Mouse (Mus musculus): ENCODE measurements around the gene Adamtsl5.

Gene Adamtsl5

GRCm38 (mm10) chr10:80342749-80343424 lies 5.3 kb downstream of the Adamtsl5 start:
- DNase-seq (ENCODE audit: low read depth, low spot score), result peak; percentile 46

GRCm38 (mm10) chr10:80342305-80342748 lies 5.9 kb downstream of the Adamtsl5 start:
- no peak for DNase-seq (ENCODE audit: low read depth, low spot score)

- DNase-seq (ENCODE audit: low read depth, low spot score), result no peak
Observed at GRCm38 (mm10) chr10:80341491-80342304, 6.5 kb downstream of the Adamtsl5 start.

- DNase-seq (ENCODE audit: low read depth, low spot score), result no peak
Observed at GRCm38 (mm10) chr10:80341026-80341425, 7.2 kb downstream of the Adamtsl5 start.

- no peak for DNase-seq (ENCODE audit: low read depth, low spot score)
Observed at GRCm38 (mm10) chr10:80339941-80340750, 8.1 kb downstream of the Adamtsl5 start.

- no peak for DNase-seq (ENCODE audit: low read depth, low spot score)
Observed at GRCm38 (mm10) chr10:80336263-80336662, 11.9 kb downstream of the Adamtsl5 start.

GRCm38 (mm10) chr10:80332525-80332989 lies 15.7 kb downstream of the Adamtsl5 start:
- DNase-seq (ENCODE audit: low read depth, low spot score), result no peak

GRCm38 (mm10) chr10:80331636-80332524 lies 16.3 kb downstream of the Adamtsl5 start:
- no peak for DNase-seq (ENCODE audit: low read depth, low spot score)

GRCm38 (mm10) chr10:80330888-80331287 lies 17.3 kb downstream of the Adamtsl5 start:
- DNase-seq (ENCODE audit: low read depth, low spot score), result no peak

GRCm38 (mm10) chr10:80330084-80330483 lies 18.1 kb downstream of the Adamtsl5 start:
- no peak for DNase-seq (ENCODE audit: low read depth, low spot score)

- peak; percentile 90 for DNase-seq (ENCODE audit: low read depth, low spot score)
Observed at GRCm38 (mm10) chr10:80329273-80330081, 18.7 kb downstream of the Adamtsl5 start, which contains the start of the genes Pcsk4 and Reep6. TSS of gene Pcsk4 (minus strand) at chr10:80329498. TSS of gene Reep6 (plus strand) at chr10:80329953.

GRCm38 (mm10) chr10:80325045-80325444 lies 23.2 kb downstream of the Adamtsl5 start:
- no peak for DNase-seq (ENCODE audit: low read depth, low spot score)

GRCm38 (mm10) chr10:80324120-80325037 lies 23.8 kb downstream of the Adamtsl5 start:
- DNase-seq (ENCODE audit: low read depth, low spot score), result no peak

GRCm38 (mm10) chr10:80323261-80324119 lies 24.7 kb downstream of the Adamtsl5 start:
- no peak for DNase-seq (ENCODE audit: low read depth, low spot score)

- DNase-seq (ENCODE audit: low read depth, low spot score), result no peak
Observed at GRCm38 (mm10) chr10:80322811-80323211, 25.4 kb downstream of the Adamtsl5 start.

GRCm38 (mm10) chr10:80321670-80322581 lies 26.3 kb downstream of the Adamtsl5 start:
- no peak for DNase-seq (ENCODE audit: low read depth, low spot score)
